Mouse (Mus musculus) liver, postnatal 0 days (tissue): ENCODE measurements around the gene Ube2m. TPM values are rescaled to one million over a fixed set of nuclear protein-coding genes. Genes with fewer than 3 reads are reported as not detected.

Source experiments
- ATAC-seq: fragments of 200-750 bp; cut with Nextera tagmentation; 2 replicates; pipeline ENCODE4 v1.8.0; 2017; ENCODE audit warnings: mild to moderate bottlenecking, moderate library complexity
- DNase-seq: peaks from one replicate; pipeline ENCODE4 v3.0.0-alpha.2; 2016
- H3K27ac ChIP-seq: fragments of 300-500 bp; sonication (generic); 2 replicates; pipeline ENCODE4 v1.5.1; 2014; ENCODE audit warnings: antibody characterized with exemption, moderate library complexity, mild to moderate bottlenecking, low read depth
- H3K27me3 ChIP-seq: fragments of 300-500 bp; sonication (generic); 2 replicates; pipeline ENCODE4 v1.6.1; 2014; ENCODE audit warnings: low read length, control low read depth, mixed read lengths; ENCODE audit not compliant: insufficient read depth
- H3K36me3 ChIP-seq: fragments of 300-500 bp; sonication (generic); replicated peaks from 2 replicates; pipeline ENCODE4 v1.6.1; 2014; ENCODE audit warnings: mild to moderate bottlenecking, control low read depth, low read length, moderate library complexity, mixed read lengths; ENCODE audit not compliant: insufficient read depth
- H3K4me1 ChIP-seq: fragments of 300-500 bp; sonication (generic); 2 replicates; pipeline ENCODE4 v1.6.1; 2014; ENCODE audit warnings: antibody characterized with exemption, mild to moderate bottlenecking, control low read depth; ENCODE audit not compliant: insufficient read depth
- H3K4me2 ChIP-seq: fragments of 300-500 bp; sonication (generic); 2 replicates; pipeline ENCODE4 v1.6.1; 2014; ENCODE audit warnings: low read depth, mild to moderate bottlenecking, low read length, moderate library complexity, mixed read lengths
- H3K4me3 ChIP-seq: fragments of 300-500 bp; sonication (generic); 2 replicates; pipeline ENCODE4 v1.5.1; 2014; ENCODE audit warnings: low read depth, low read length
- H3K9ac ChIP-seq: fragments of 300-500 bp; sonication (generic); replicated peaks from 2 replicates; pipeline ENCODE4 v1.6.1; 2014; ENCODE audit warnings: mild to moderate bottlenecking, moderate library complexity
- H3K9me3 ChIP-seq: fragments of 300-500 bp; sonication (generic); 2 replicates; pipeline ENCODE4 v1.6.1; 2016; ENCODE audit warnings: mild to moderate bottlenecking, control low read depth, low read length, mixed read lengths
- CTCF ChIP-seq: sonication (generic); IDR thresholded peaks from 2 replicates; pipeline ENCODE4 v1.5.1; 2016; ENCODE audit warnings: antibody characterized with exemption, low read depth
- EP300 ChIP-seq: IDR thresholded peaks from 2 replicates; pipeline ENCODE4 v1.6.1; 2016; ENCODE audit warnings: antibody characterized with exemption, low read depth, mild to moderate bottlenecking
- whole genome bisulfite sequencing: fragments of 180-500 bp; shearing (Covaris S2); extraction: QIAGEN DNeasy Blood & Tissue Kit; methylation state at CpG from one replicate; pipeline ENCODE4 v1.1.7; 2014; ENCODE audit not compliant: insufficient replicate concordance; 5-methylcytosine and 5-hydroxymethylcytosine counted together
- polyA plus RNA-seq: library from polyadenylated mRNA; unstranded; fragments of >200 nt; fragmentation: Nextera tagmentation; extraction: Ambion mirVana; gene quantifications from 2 replicates; pipeline ENCODE4 v1.2.1, GENCODE M21; 2015

Ube2m gene
- polyA plus RNA-seq, 1 experiment from 2014 or later, result 53.8 TPM

DNA sequence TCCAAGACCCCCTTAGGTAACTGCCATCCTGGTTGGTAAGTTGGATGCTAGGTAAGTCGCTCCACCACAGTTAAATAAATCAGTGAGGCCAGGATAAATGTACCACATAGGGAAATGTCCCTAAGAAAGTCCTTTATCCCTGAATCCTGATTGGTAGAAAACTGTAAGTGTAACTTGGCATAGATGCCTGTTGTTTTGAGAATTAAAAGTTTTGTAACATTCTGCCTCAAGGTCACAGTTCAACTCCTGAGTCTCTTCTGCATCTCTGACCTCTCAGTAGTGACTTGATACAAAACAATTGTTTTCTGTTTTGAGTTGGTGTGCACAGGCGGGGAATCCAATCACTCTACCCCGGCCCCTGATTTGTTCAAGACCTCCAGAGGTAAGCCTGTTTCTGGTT is 39.2 kb downstream of the Ube2m start, which contains the start of gene Trim28:
TSS of gene Trim28 (plus strand) at position 264 of the 400 bp plus-strand sequence.
- H3K36me3 ChIP-seq, result 0 out of 2 replicates have a peak, but pooled peaks cover 5% of the 10 kb centered on the region
- ATAC-seq, result no peak
- no peaks in the 10 kb centered on the region for H3K9me3 ChIP-seq
- H3K27me3 ChIP-seq, result no peaks in the 10 kb centered on the region
- TF ChIP-seq EP300 (no peak), CTCF (no peak)
- DNase-seq, result no peak
- H3K9ac ChIP-seq, result peak within 1 kb of the TSS; percentile 58
- peak within 1 kb of the TSS; percentile 68 for H3K4me2 ChIP-seq
- peak within 1 kb of the TSS; percentile 85 for H3K27ac ChIP-seq
- H3K4me1 ChIP-seq, result no peaks in the 10 kb centered on the region
- 85% methylated on average over 3 of the region's 3 CpGs for WGBS
- H3K4me3 ChIP-seq, result peak within 1 kb of the TSS; percentile 34

- peak within 1 kb of the TSS; percentile 85 for H3K27ac ChIP-seq
- WGBS, result 48% methylated on average over 5 of the region's 5 CpGs
- ATAC-seq, result peak; percentile 78
- H3K9ac ChIP-seq, result peak within 1 kb of the TSS; percentile 58
- H3K27me3 ChIP-seq, result no peaks in the 10 kb centered on the region
- 0 out of 2 replicates have a peak, but pooled peaks cover 5% of the 10 kb centered on the region for H3K36me3 ChIP-seq
- peak within 1 kb of the TSS; percentile 34 for H3K4me3 ChIP-seq
- no peaks in the 10 kb centered on the region for H3K9me3 ChIP-seq
- TF ChIP-seq CTCF (no peak), EP300 (peak; percentile 38; the same call in 1 of the 2 replicates)
- no peaks in the 10 kb centered on the region for H3K4me1 ChIP-seq
- peak; percentile 59 for DNase-seq
- H3K4me2 ChIP-seq, result peak within 1 kb of the TSS; percentile 68
Observed at GRCm38 (mm10) chr7:12998053-12998452, 40.0 kb downstream of the Ube2m start, which contains the start of gene Slc27a5. Gene Slc27a5, minus strand, starts transcription at chr7:12998192.

DNA sequence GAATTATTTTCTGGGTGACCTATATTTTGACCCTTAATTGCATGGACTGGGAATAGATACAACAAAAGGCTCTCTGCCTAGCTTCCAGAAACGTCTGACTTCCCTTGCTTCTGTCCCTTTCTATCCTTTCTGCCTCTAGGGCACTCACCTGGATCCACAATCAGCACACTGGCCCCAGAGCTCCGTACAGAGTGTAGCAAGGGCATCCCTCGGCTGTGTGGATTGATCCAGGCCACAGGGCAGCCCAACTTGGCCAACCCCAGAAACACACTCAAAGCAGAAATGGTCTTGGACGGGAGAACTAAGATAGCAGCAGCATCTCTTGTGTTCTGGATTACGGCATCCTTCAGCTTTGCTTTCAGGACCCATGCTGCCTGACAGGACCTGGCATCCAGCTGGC is 40.8 kb downstream of the Ube2m start:
- Histone ChIP-seq H3K36me3 (0 out of 2 replicates have a peak, but pooled peaks cover 5% of the 10 kb centered on the region), H3K9ac (peak overlapping the region; percentile 58), H3K9me3 (no peaks in the 10 kb centered on the region), H3K4me2 (peak overlapping the region; percentile 68), H3K4me3 (peak overlapping the region; percentile 34), H3K27ac (peak overlapping the region; percentile 85), H3K4me1 (no peaks in the 10 kb centered on the region), H3K27me3 (no peaks in the 10 kb centered on the region)
- 53% methylated on average over 5 of the region's 5 CpGs for WGBS
- ATAC-seq (peak; percentile 59), DNase-seq (no peak)
- TF ChIP-seq CTCF, result no peak
- no peak for TF ChIP-seq EP300

DNA sequence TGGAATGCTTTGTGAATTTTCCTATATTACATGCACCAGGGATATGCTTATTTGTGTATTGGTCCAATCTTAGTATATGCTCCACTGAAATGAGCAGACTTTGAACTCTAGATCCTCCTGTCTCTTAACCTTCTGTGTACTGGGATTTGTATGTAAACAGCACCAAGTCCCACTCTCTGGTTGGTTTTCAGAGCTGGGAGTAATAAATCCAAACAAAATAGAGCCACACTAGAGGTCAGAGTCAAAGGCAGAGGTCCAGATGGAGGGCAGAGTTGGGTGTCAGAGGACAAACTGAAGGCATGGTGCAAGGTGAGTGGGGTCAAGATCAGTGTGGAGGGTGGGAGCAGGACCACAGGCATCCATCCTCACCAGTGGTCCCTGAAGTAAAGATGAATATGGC is 42.2 kb downstream of the Ube2m start:
- Histone ChIP-seq H3K27ac (peak overlapping the region; percentile 85), H3K4me3 (peak overlapping the region; percentile 12)

GRCm38 (mm10) chr7:12993148-12993547 is 44.9 kb downstream of the Ube2m start:
- Histone ChIP-seq H3K36me3 (peaks cover 5% of the 10 kb centered on the region; the same call in 1 of the 2 replicates), H3K27me3 (no peaks in the 10 kb centered on the region), H3K4me3 (no peak overlapping the region), H3K9ac (no peak overlapping the region), H3K9me3 (no peaks in the 10 kb centered on the region), H3K27ac (no peak overlapping the region), H3K4me1 (no peaks in the 10 kb centered on the region), H3K4me2 (no peak overlapping the region)
- no peak for TF ChIP-seq CTCF
- no peak for TF ChIP-seq EP300
- DNase-seq, result no peak
- 79% methylated on average over 10 of the region's 10 CpGs for WGBS
- ATAC-seq, result no peak

More for the DNA sequence above, 42.2 kb downstream of the Ube2m start:
- H3K4me1 ChIP-seq, result no peaks in the 10 kb centered on the region
- peak overlapping the region; percentile 52 for H3K9ac ChIP-seq
- TF ChIP-seq EP300 (no peak), CTCF (no peak)
- no peaks in the 10 kb centered on the region for H3K9me3 ChIP-seq
- ATAC-seq, result peak; percentile 73
- no peak for DNase-seq
- H3K27me3 ChIP-seq, result no peaks in the 10 kb centered on the region
- 0 out of 2 replicates have a peak, but pooled peaks cover 5% of the 10 kb centered on the region for H3K36me3 ChIP-seq
- peak overlapping the region; percentile 51 for H3K4me2 ChIP-seq

- ATAC-seq (no peak), DNase-seq (peak; percentile 44)
Observed at GRCm38 (mm10) chr7:12992222-12992621, 45.9 kb downstream of the Ube2m start.

More at GRCm38 (mm10) chr7:12992222-12992621, 45.9 kb downstream of the Ube2m start:
- Histone ChIP-seq H3K27me3 (no peaks in the 10 kb centered on the region), H3K27ac (no peak overlapping the region), H3K4me1 (peaks cover 4% of the 10 kb centered on the region), H3K9ac (no peak overlapping the region), H3K4me3 (no peak overlapping the region), H3K4me2 (no peak overlapping the region), H3K36me3 (peaks cover 5% of the 10 kb centered on the region; the same call in 1 of the 2 replicates), H3K9me3 (no peaks in the 10 kb centered on the region)
- TF ChIP-seq CTCF, result peak; percentile 69
- TF ChIP-seq EP300, result no peak
- 3% methylated on average over 3 of the region's 3 CpGs for WGBS
